Mouse (Mus musculus) heart, embryonic 15.5 days (tissue): ENCODE data around the gene Dusp19. TPM values are rescaled to one million over a fixed set of nuclear protein-coding genes. Genes with fewer than 3 reads are reported as not detected.

Source experiments
- ATAC-seq: fragments of 200-750 bp; cut with Nextera tagmentation; replicated peaks from 2 replicates; pipeline ENCODE4 v1.8.0; 2017; ENCODE audit warnings: low read depth, moderate TSS enrichment; ENCODE audit not compliant: insufficient number of reproducible peaks, insufficient read depth, low FRiP score
- H3K27ac ChIP-seq: fragments of 300-500 bp; sonication (generic); 2 replicates; pipeline ENCODE4 v1.5.1; 2015; ENCODE audit warnings: mild to moderate bottlenecking, inconsistent platforms
- H3K27me3 ChIP-seq: fragments of 300-500 bp; sonication (generic); 2 replicates; pipeline ENCODE4 v1.6.1; 2015; ENCODE audit warnings: inconsistent platforms
- H3K36me3 ChIP-seq: fragments of 300-500 bp; sonication (generic); 2 replicates; pipeline ENCODE4 v1.6.1; 2015; ENCODE audit warnings: mild to moderate bottlenecking, inconsistent platforms
- H3K4me1 ChIP-seq: fragments of 300-500 bp; sonication (generic); replicated peaks from 2 replicates; pipeline ENCODE4 v1.6.1; 2015; ENCODE audit warnings: inconsistent platforms
- H3K4me2 ChIP-seq: fragments of 300-500 bp; sonication (generic); 2 replicates; pipeline ENCODE4 v1.6.1; 2015; ENCODE audit warnings: inconsistent platforms, mild to moderate bottlenecking, moderate library complexity
- H3K4me3 ChIP-seq: fragments of 300-500 bp; sonication (generic); 2 replicates; pipeline ENCODE4 v1.5.1; 2015; ENCODE audit warnings: mild to moderate bottlenecking, inconsistent platforms
- H3K9ac ChIP-seq: fragments of 300-500 bp; sonication (generic); 2 replicates; pipeline ENCODE4 v1.6.1; 2015; ENCODE audit warnings: mild to moderate bottlenecking, inconsistent platforms
- H3K9me3 ChIP-seq: fragments of 300-500 bp; sonication (generic); replicated peaks from 2 replicates; pipeline ENCODE4 v1.6.1; 2016; ENCODE audit warnings: inconsistent platforms
- WGBS: fragments of 180-500 bp; shearing (Covaris S2); methylation state at CpG from one replicate; pipeline ENCODE4 v1.1.7; 2015; ENCODE audit warnings: mixed read lengths; 5-methylcytosine and 5-hydroxymethylcytosine counted together
- microRNA counts: library from miRNA; unstranded; fragments of <30 nt; microRNA quantifications from one replicate; lab custom pipeline; 2016
- microRNA-seq: library from miRNA; unstranded; fragments of <30 nt; microRNA quantifications from one replicate; pipeline ENCODE4, GENCODE M21; 2016
- polyA plus RNA-seq: library from polyadenylated mRNA; unstranded; fragments of >200 nt; fragmentation: Nextera tagmentation; extraction: Ambion mirVana; gene quantifications from 2 replicates; pipeline ENCODE4 v1.2.1, GENCODE M21; 2015

Gene Dusp19
- polyA plus RNA-seq, 1 experiment from 2014 or later, result 10.6 TPM

DNA sequence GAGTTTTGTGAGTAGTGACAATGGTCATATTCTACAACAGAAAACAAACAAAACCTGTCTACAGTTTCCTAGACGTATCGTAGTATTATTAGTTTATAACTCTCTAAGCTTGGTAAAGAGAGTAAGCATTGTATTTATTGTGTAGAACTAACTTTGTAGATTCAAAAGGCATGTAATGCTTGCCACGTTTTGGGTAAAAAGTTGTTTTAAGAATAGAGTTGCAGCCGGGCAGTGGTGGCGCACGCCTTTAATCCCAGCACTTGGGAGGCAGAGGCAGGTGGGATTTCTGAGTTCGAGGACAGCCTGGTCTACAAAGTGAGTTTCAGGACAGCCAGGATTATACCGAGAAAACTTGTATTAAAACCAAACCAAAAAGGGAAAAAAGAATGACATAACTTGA lies 22.6 kb downstream of the Dusp19 start:
- Histone ChIP-seq H3K4me2 (peak overlapping the region; percentile 73), H3K27me3 (no peaks in the 10 kb centered on the region), H3K27ac (no peak overlapping the region; the same call in 1 of the 2 replicates), H3K9me3 (no peaks in the 10 kb centered on the region), H3K4me3 (peak overlapping the region; percentile 96), H3K9ac (peak overlapping the region; percentile 82), H3K4me1 (peaks cover 4% of the 10 kb centered on the region), H3K36me3 (peaks cover 12% of the 10 kb centered on the region)
- WGBS, result 10% methylated on average over 8 of the region's 8 CpGs
- ATAC-seq, result no peak

DNA sequence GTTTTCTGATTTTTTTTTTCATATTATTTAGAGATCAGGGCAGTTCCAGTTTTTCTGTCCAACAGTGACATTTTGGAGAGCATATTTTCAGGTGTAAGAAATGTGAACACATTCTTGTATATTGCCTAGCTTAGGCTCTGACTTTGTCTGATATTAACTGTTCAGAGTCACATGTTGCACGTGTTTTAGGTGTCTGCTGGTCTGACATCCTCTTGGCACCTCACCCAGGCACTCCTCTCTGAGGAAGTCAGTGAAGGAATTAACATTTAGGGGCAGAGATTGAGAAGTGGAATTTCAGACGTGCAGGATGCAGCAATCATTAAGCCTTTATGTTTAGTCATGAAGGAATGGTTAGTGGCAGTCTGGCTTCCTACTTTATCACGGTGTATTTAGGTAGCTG lies 23.0 kb downstream of the Dusp19 start:
- H3K27me3 ChIP-seq, result no peaks in the 10 kb centered on the region
- H3K36me3 ChIP-seq, result peaks cover 14% of the 10 kb centered on the region
- H3K4me3 ChIP-seq, result peak overlapping the region; percentile 96
- peaks cover 4% of the 10 kb centered on the region for H3K4me1 ChIP-seq
- 41% methylated on average over 3 of the region's 3 CpGs for WGBS
- H3K27ac ChIP-seq, result no peak overlapping the region
- no peaks in the 10 kb centered on the region for H3K9me3 ChIP-seq
- H3K4me2 ChIP-seq, result peak overlapping the region; percentile 73
- H3K9ac ChIP-seq, result no peak overlapping the region
- no peak for ATAC-seq

DNA sequence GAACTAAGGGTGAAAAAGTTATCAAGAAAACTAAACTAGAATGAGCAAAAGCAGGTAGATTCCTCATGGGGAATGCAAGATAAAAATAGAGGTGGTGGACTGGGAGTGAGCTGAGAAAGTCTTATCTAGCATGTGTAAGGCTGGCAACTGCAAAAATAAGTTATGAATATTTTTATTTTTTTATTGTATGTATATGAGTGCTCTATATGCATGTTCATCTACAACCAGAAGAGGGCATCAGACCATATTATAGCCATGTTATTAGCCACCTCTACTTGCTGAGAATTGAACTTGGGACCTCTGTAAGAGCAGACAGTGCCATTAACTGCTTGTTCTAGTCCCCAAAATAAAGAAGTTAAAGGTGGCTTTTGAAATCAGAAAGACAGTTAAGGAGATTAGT lies 44.6 kb downstream of the Dusp19 start:
- Histone ChIP-seq H3K27me3 (no peaks in the 10 kb centered on the region), H3K4me1 (no peaks in the 10 kb centered on the region), H3K9me3 (no peaks in the 10 kb centered on the region), H3K4me2 (no peak overlapping the region), H3K9ac (no peak overlapping the region), H3K4me3 (no peak overlapping the region), H3K36me3 (peaks cover 11% of the 10 kb centered on the region), H3K27ac (no peak overlapping the region)
- no peak for ATAC-seq

DNA sequence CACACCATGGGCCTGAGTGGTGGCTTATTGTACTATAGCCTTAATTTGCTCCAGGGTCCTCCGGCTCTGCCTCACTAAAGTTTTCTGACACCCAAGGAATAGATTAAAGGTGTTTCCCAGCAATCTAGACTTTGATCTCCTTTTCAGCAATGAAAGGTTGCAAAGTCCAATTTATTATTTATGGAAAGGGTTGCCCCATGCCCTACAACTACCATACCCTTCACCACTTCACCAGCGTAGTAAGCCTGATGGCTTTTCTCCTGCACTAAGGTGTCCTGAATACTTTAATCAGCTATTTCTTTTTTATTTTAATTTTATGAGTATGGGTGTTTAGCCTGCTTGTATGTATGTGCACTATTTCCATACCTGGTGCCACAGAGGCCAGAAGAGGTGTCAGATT lies 45.8 kb downstream of the Dusp19 start:
- no peak overlapping the region for H3K4me3 ChIP-seq
- no peaks in the 10 kb centered on the region for H3K27me3 ChIP-seq
- no peak for ATAC-seq
- no peaks in the 10 kb centered on the region for H3K9me3 ChIP-seq
- H3K9ac ChIP-seq, result no peak overlapping the region
- 91% methylated on average over 2 of the region's 2 CpGs for WGBS
- H3K36me3 ChIP-seq, result peaks cover 9% of the 10 kb centered on the region
- H3K27ac ChIP-seq, result no peak overlapping the region
- H3K4me2 ChIP-seq, result no peak overlapping the region
- no peaks in the 10 kb centered on the region for H3K4me1 ChIP-seq

DNA sequence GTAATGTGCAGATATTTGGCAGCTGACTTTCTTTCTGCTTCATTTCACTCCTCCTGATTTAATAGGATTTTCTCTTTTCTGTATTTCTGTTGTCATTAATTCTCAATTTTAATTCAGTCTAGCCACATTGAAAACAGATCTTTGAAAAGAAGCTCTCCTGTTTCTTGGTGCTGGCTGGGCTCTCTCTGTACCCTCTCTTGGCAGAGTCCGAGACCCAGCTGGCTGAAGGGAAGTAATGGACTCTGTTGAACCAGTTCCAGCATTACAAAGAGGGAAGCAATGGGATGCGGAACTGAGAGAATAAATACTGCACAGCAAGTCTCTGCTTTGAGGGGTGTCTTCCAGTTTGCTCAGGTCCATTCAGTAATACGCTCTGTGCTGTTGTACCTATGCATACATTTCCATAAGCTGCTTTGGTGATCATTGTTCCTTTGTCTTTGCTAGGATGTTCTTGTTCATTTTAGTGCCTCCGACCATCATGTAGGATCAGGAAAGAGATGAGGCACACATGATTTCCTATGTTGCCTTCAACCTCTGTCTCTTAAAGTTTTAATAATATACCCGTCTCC lies 50.6 kb downstream of the Dusp19 start:
- no peaks in the 10 kb centered on the region for H3K4me1 ChIP-seq
- ATAC-seq, result no peak
- no peak overlapping the region for H3K9ac ChIP-seq
- H3K27me3 ChIP-seq, result no peaks in the 10 kb centered on the region
- no peaks in the 10 kb centered on the region for H3K9me3 ChIP-seq
- 89% methylated on average over 5 of the region's 5 CpGs for WGBS
- H3K36me3 ChIP-seq, result 0 out of 2 replicates have a peak, but pooled peaks cover under 1% of the 10 kb centered on the region
- H3K27ac ChIP-seq, result no peak overlapping the region
- H3K4me3 ChIP-seq, result no peak overlapping the region
- no peak overlapping the region for H3K4me2 ChIP-seq

DNA sequence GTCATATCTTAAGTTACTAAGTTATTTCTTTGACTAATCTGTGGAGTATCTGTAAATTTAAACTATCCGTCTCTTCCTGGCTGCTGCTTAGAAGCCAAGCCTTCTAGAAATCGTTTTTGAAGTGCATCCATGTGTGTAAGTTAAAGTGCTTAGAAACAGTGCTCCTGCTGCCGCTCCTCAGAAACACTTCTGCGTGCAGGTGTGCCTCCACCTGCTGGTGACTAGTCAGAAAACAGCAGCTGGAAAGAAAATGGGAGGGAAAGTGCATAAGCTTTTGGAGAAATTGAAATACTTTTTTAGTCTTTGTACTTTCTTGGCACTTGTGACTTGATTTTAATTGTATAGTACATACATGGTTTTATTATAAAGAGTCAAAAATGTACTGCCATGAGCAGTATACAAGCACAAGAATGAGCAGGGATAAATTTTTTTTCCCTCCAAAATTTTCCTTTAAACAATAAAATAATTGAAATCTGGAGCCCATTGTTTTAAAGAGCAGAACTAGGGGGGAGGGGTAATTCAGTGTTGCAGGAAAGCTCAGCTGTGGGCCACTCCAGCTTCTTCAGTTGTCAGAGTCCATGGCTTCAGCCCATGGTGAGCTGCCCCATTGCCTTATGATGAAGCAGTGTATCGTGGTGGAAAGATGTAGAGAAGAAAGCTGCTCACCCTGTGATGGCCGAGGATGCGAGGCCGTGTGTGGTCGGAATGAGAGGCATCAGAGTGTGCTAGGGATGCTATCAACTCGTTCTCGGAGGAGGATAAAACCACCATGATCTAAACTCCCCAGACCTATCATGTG lies 53.2 kb downstream of the Dusp19 start:
- Histone ChIP-seq H3K27ac (no peak overlapping the region), H3K9me3 (no peaks in the 10 kb centered on the region), H3K4me3 (no peak overlapping the region), H3K4me1 (no peaks in the 10 kb centered on the region), H3K9ac (no peak overlapping the region), H3K27me3 (no peaks in the 10 kb centered on the region), H3K36me3 (no peaks in the 10 kb centered on the region), H3K4me2 (no peak overlapping the region)
- WGBS, result 74% methylated on average over 11 of the region's 11 CpGs
- no peak for ATAC-seq

DNA sequence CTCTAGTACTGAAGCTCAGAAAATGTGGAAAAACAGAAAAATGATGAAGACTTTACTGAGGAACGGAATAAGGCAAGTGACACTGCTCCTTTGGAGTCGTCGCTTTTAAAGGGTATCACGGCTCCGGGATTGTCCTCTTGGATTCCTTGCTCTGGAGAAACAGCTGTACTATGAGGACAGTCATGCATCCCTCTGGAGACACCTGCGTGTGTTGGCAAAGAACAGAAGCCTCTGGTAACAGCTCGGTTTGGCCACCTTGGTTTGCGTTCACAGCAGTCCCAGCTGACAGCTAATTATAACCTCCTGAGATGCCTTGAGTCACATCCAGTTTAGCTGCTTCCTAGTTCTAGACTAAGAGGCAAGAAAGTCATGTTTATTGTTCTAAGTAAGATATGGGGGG lies 62.0 kb downstream of the Dusp19 start:
- no peaks in the 10 kb centered on the region for H3K36me3 ChIP-seq
- ATAC-seq, result no peak
- WGBS, result 72% methylated on average over 8 of the region's 8 CpGs
- H3K4me1 ChIP-seq, result no peaks in the 10 kb centered on the region
- H3K9me3 ChIP-seq, result no peaks in the 10 kb centered on the region
- H3K4me3 ChIP-seq, result no peak overlapping the region
- H3K27ac ChIP-seq, result no peak overlapping the region
- no peak overlapping the region for H3K4me2 ChIP-seq
- no peaks in the 10 kb centered on the region for H3K27me3 ChIP-seq
- H3K9ac ChIP-seq, result no peak overlapping the region

MicroRNAs encoded within 50 kb of the gene (microRNA counts, 519-probe panel; counts per million panel counts)
- 2,547 counts per million, percentile 55 among the panel's probes with 10 or more counts for microRNA mmu-miR-684 (lab: Ali Mortazavi, UCI)

Small RNAs within 50 kb of the gene (microRNA-seq; reads per million reads assigned to microRNA genes)
- not detected for gene Mir684-1

Other genes with a start within 250 kb of the Dusp19 start
- gene Frzb, start 169.4 kb upstream of the Dusp19 start, polyA plus RNA-seq, result 7.4 and 8.2 TPM in 2 replicates
- gene Nckap1, start 35.7 kb upstream of the Dusp19 start, polyA plus RNA-seq, result 50.4 and 56.8 TPM in 2 replicates
- gene Nup35, start 191 bp downstream of the Dusp19 start, polyA plus RNA-seq, result 18.4 and 21.9 TPM in 2 replicates